Mouse (Mus musculus): ENCODE data around the gene 4930412O13Rik.

DNA sequence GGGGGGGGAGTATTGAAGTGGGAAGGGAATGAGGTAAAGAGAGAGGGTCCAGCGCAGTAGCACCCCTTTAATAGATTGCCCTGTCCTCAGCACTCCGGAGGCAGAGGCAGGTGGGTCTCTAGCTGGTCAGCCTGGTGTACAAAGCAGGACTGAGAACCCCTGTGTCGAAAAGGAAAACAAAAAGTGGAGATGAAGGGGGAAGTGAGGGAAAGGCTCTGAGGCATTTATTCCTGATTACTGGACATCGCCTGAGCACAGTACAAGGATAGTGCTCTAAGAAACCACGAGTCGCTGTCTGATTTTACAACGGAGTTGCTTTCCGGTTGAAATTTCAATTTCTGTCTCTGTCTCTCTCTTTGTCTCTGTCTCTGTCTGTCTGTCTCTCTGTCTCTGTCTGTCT is 9.2 kb downstream of the 4930412O13Rik start:
- TF ChIP-seq POLR2A (IDR thresholded peaks at IDR 0.05; ENCODE audit: borderline replicate concordance, control insufficient read depth, low read depth, low read length), result no peak
- TF ChIP-seq CTCF (IDR thresholded peaks at IDR 0.05; ENCODE audit: control insufficient read depth, insufficient read depth, low read length), result no peak

Measured in bone marrow, adult 2 months (tissue).